Mouse (Mus musculus) midbrain, embryonic 13.5 days (tissue): ENCODE data around the gene Fam227a. TPM values are rescaled to one million over a fixed set of nuclear protein-coding genes. Genes with fewer than 3 reads are reported as not detected.

ENCODE experiments used
- ATAC-seq: fragments of 200-750 bp; cut with Nextera tagmentation; 2 replicates; pipeline ENCODE4 v1.8.0; 2017; ENCODE audit warnings: mild to moderate bottlenecking, moderate TSS enrichment, moderate library complexity
- H3K27ac ChIP-seq: fragments of 300-500 bp; sonication (generic); 2 replicates; pipeline ENCODE4 v1.5.1; 2015; ENCODE audit warnings: inconsistent platforms, mild to moderate bottlenecking, moderate library complexity
- H3K27me3 ChIP-seq: fragments of 300-500 bp; sonication (generic); 2 replicates; pipeline ENCODE4 v1.6.1; 2015; ENCODE audit warnings: mild to moderate bottlenecking, inconsistent platforms
- H3K36me3 ChIP-seq: fragments of 300-500 bp; sonication (generic); 2 replicates; pipeline ENCODE4 v1.6.1; 2015; ENCODE audit warnings: mild to moderate bottlenecking, inconsistent platforms
- H3K4me1 ChIP-seq: fragments of 300-500 bp; sonication (generic); replicated peaks from 2 replicates; pipeline ENCODE4 v1.6.1; 2015; ENCODE audit warnings: inconsistent platforms
- H3K4me2 ChIP-seq: fragments of 300-500 bp; sonication (generic); replicated peaks from 2 replicates; pipeline ENCODE4 v1.6.1; 2015; ENCODE audit warnings: moderate library complexity, mild to moderate bottlenecking, inconsistent platforms
- H3K4me3 ChIP-seq: fragments of 300-500 bp; sonication (generic); replicated peaks from 2 replicates; pipeline ENCODE4 v1.5.1; 2015; ENCODE audit warnings: mild to moderate bottlenecking, inconsistent platforms
- H3K9ac ChIP-seq: fragments of 300-500 bp; sonication (generic); replicated peaks from 2 replicates; pipeline ENCODE4 v1.6.1; 2015; ENCODE audit warnings: mild to moderate bottlenecking, inconsistent platforms
- H3K9me3 ChIP-seq: fragments of 300-500 bp; sonication (generic); 2 replicates; pipeline ENCODE4 v1.6.1; 2016; ENCODE audit warnings: mild to moderate bottlenecking, inconsistent platforms
- WGBS: fragments of 180-500 bp; shearing (Covaris S2); methylation state at CpG from one replicate; pipeline ENCODE4 v1.1.7; 2015; 5-methylcytosine and 5-hydroxymethylcytosine counted together
- polyA plus RNA-seq: library from polyadenylated mRNA; unstranded; fragments of >200 nt; fragmentation: Nextera tagmentation; extraction: Ambion mirVana; gene quantifications from 2 replicates; pipeline ENCODE4 v1.2.1, GENCODE M21; 2015

The Fam227a gene
- polyA plus RNA-seq, 1 experiment from 2014 or later, result 6.9 TPM

DNA sequence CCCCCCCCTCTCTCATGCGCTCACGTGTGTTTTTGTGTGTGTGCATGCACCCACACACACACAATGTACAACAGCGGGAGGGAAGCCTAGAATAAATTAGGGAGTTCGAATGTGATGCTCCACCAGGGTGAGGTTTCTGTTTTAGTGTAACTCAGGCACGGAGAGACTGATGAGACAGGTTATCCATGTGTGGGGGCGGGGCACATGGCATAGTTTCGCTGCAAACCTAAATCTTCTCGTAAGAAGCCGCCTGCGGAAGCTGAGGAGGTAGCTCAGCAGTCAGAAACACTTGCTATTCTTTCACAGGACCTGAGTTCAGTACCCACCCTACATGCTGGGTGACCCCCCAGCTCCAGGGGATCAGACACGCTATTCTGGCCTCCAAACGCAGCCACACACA is 10.6 kb downstream of the Fam227a start:
- no peak for ATAC-seq
- H3K36me3 ChIP-seq, result peaks cover 61% of the 10 kb centered on the region

DNA sequence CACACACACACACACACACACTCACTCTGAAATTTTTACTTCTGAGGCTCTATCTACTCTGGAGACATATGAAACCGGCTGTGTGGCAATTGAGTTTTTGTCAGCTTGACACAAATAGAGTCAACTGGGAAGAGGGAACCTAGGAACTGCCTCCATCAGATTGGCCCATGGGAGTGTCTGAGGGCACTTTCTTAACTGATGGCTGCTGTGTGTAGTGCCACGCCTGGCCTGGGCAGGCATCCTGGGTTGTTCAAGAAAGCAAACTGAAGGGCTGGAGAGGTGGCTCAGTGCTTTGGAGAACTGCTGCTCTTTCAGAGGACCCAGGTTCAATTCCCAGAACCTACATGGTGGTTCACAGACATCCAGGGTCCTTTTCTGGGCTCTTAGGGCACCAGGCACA is 13.3 kb downstream of the Fam227a start:
- H3K36me3 ChIP-seq, result peaks cover 76% of the 10 kb centered on the region
- 88% methylated on average over 2 of the region's 2 CpGs for WGBS
- H3K9me3 ChIP-seq, result no peaks in the 10 kb centered on the region
- no peak overlapping the region for H3K27ac ChIP-seq
- no peaks in the 10 kb centered on the region for H3K27me3 ChIP-seq
- no peak overlapping the region for H3K4me3 ChIP-seq
- no peak for ATAC-seq
- no peak overlapping the region for H3K4me2 ChIP-seq
- H3K9ac ChIP-seq, result no peak overlapping the region
- no peaks in the 10 kb centered on the region for H3K4me1 ChIP-seq

More for the DNA sequence above, 10.6 kb downstream of the Fam227a start:
- no peak overlapping the region for H3K4me2 ChIP-seq
- no peak overlapping the region for H3K9ac ChIP-seq
- 91% methylated on average over 12 of the region's 12 CpGs for WGBS
- H3K4me1 ChIP-seq, result no peaks in the 10 kb centered on the region
- H3K27ac ChIP-seq, result no peak overlapping the region
- no peaks in the 10 kb centered on the region for H3K27me3 ChIP-seq
- H3K4me3 ChIP-seq, result no peak overlapping the region
- H3K9me3 ChIP-seq, result no peaks in the 10 kb centered on the region

DNA sequence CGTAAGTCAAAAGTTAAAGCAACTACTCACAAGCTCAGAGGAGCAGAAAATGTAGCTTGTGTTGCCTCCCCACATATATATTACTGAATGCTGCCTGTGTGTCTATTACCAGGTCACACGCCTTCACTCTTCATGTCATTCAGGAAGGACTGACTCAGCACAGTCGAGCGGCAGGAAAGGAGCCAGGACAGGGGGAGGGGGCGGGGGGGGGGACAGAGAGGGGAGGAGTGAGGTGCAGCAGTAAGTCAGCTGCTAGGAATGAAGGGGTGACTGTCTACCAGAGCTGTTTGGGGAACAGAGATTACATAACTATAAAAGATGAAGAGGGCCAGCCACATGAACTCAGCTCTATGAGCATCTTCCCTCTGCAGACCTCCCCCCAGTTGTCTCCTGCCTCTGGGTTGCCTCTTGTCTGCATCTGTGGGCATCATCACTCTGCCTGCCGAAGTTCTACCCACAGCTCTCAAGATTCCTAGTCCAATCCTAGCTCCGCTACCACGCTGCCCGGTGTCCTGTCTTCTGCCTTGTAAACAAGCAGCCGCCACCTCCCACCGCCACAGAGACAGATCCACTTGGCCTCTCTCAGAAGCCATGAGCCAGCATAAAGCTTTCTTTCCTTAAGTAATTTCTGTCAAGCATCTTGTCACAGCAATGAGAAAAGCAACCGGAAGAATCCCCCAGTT is 17.5 kb downstream of the Fam227a start:
- Histone ChIP-seq H3K27me3 (no peaks in the 10 kb centered on the region), H3K36me3 (peaks cover 73% of the 10 kb centered on the region), H3K4me2 (no peak overlapping the region), H3K4me3 (no peak overlapping the region), H3K9me3 (no peaks in the 10 kb centered on the region), H3K9ac (no peak overlapping the region), H3K4me1 (no peaks in the 10 kb centered on the region), H3K27ac (no peak overlapping the region)
- ATAC-seq, result no peak
- WGBS, result 80% methylated on average over 12 of the region's 12 CpGs

DNA sequence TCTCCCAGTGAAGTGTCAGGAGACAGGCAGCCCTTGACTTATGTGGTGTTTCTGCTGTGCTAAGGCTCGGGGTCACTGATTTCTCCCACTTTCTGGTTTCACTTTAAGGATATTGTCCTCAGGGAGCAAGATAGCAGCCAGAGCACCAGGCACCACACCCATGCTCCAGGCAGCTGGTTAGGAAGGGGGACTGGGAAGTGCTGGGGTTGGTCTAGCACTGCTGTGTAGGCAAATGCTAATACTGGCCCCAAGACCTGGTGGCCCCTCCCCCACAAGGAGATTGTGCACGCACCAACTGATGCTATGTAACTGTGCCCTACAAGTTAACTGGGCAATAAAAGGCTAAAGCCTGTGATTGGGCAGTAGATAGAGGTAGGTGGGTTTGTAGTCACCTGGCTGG is 28.3 kb downstream of the Fam227a start:
- Histone ChIP-seq H3K4me1 (no peaks in the 10 kb centered on the region), H3K9ac (no peak overlapping the region), H3K9me3 (no peaks in the 10 kb centered on the region), H3K36me3 (peaks cover 91% of the 10 kb centered on the region), H3K27ac (no peak overlapping the region), H3K4me2 (no peak overlapping the region), H3K27me3 (no peaks in the 10 kb centered on the region), H3K4me3 (no peak overlapping the region)
- ATAC-seq, result no peak
- WGBS, result 82% methylated on average over 2 of the region's 2 CpGs

DNA sequence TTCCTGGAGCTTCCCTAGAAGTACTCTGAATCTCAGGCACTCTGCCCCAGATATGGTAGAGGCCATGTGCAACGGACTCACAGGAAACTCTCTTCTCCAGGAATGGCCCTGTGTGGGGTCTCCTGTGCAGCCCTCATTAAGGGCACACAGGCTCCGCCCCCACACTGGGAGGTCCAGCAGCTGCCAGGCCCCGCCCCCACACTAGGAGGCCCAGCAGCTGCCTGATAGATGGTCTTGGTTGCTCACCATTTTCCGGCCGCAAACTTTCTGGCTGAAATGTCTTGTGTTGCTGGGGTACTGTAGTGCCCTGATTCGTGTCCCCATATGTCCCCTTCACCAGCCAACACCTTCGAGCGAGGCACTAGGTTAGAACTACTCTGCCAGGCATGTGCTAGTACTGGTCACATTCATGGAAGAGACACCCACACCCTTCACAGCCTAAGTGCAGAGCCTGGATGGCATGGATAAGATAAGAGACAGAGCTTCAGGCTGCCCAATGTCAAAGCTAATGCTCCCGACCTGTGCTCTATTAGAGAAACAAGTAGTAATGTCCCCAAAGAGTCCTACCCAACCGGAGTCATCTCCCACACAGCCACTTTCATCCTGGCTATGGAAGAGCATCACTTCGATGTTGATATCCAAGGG is 38.9 kb downstream of the Fam227a start:
- Histone ChIP-seq H3K9ac (no peak overlapping the region), H3K27me3 (no peaks in the 10 kb centered on the region), H3K27ac (no peak overlapping the region), H3K4me3 (no peak overlapping the region), H3K4me1 (no peaks in the 10 kb centered on the region), H3K4me2 (no peak overlapping the region), H3K9me3 (no peaks in the 10 kb centered on the region), H3K36me3 (peaks cover 95% of the 10 kb centered on the region)
- WGBS, result 88% methylated on average over 11 of the region's 11 CpGs
- no peak for ATAC-seq

DNA sequence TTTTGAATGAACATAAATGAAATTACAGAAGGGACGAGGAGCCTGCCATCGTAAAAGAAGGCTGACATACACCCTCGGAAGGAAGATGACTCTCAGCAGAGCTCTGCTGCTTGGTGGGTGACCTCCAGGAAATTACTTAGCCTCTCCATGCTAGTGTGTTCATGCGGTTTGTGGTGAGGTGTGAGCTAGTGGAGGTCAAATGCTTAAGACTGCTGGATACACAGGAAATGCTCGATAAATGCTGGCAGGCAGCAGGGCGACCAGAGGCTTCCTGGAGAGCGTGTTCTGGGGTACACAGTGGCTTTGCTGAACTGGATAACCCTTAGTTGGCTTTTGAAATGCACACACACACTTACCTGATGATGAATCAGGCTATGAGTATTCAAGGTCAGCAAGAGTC is 40.3 kb downstream of the Fam227a start:
- no peaks in the 10 kb centered on the region for H3K4me1 ChIP-seq
- ATAC-seq, result no peak
- 92% methylated on average over 7 of the region's 7 CpGs for WGBS
- H3K27me3 ChIP-seq, result no peaks in the 10 kb centered on the region
- no peaks in the 10 kb centered on the region for H3K9me3 ChIP-seq
- H3K4me3 ChIP-seq, result no peak overlapping the region
- peaks cover 93% of the 10 kb centered on the region for H3K36me3 ChIP-seq
- H3K9ac ChIP-seq, result no peak overlapping the region
- H3K27ac ChIP-seq, result no peak overlapping the region
- no peak overlapping the region for H3K4me2 ChIP-seq

DNA sequence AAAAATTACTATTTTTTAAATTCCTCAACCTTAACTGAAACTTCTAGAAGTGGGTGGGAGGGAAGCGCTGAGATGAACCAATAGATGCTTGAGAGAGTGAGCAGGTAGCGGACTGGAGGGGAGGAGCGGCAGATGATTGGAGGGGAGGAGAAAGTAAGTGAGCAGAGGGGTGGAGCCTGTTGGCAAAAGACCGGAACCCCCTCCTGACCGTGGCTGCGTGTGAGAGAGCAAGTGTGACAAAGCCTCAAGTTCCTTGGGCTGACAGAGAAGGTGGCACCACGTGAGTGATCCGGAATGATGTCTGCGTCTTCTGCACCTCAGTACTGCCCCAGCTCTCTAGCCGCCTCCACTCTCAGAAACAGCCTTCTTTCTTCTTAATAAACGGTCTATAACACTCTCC is 41.6 kb downstream of the Fam227a start:
- Histone ChIP-seq H3K27me3 (no peaks in the 10 kb centered on the region), H3K9me3 (no peaks in the 10 kb centered on the region), H3K4me3 (no peak overlapping the region), H3K4me1 (no peaks in the 10 kb centered on the region), H3K9ac (no peak overlapping the region), H3K4me2 (no peak overlapping the region), H3K27ac (no peak overlapping the region), H3K36me3 (peaks cover 91% of the 10 kb centered on the region)
- 79% methylated on average over 11 of the region's 11 CpGs for WGBS
- ATAC-seq, result no peak

DNA sequence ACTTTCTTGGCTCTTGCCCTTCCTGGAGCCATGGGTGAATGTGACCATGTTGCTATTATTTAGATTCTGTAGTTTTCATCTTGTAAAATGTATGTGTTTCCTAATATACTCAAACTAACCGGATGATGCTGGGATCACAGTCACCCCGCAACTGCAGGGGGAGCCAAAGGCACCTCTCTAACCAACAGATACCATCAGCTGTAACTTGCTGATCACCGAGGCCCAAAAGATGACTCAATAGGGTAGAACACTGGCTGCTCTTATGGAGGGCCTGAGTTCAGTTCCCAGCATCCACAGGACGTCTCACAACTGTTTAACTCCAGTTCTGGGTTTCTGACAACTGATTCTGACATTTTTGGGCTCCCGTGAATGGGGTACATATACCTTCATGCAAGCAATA is 42.0 kb downstream of the Fam227a start:
- 88% methylated on average over 5 of the region's 5 CpGs for WGBS
- peaks cover 89% of the 10 kb centered on the region for H3K36me3 ChIP-seq
- H3K4me3 ChIP-seq, result no peak overlapping the region
- H3K9me3 ChIP-seq, result no peaks in the 10 kb centered on the region
- H3K4me2 ChIP-seq, result no peak overlapping the region
- H3K9ac ChIP-seq, result no peak overlapping the region
- no peak for ATAC-seq
- no peaks in the 10 kb centered on the region for H3K27me3 ChIP-seq
- no peak overlapping the region for H3K27ac ChIP-seq
- H3K4me1 ChIP-seq, result no peaks in the 10 kb centered on the region

DNA sequence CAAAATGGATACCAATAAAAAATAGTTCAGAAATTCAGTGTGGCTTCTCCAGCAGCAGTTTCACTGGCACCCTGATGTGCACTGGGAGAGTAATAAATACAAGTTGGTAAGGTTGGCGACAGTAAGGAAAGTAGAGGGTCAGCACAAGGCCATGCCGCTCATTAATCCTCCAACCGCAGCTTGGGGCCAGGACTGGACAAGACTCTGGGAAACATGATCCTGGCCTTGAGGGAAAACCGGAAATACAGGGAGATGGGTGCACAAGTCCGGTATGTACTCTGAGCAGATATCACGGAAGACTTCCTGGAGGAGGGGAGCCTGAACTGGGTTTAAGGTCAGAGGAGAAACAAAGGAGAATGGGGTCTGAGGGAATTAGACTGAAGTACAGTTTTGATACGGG is 43.3 kb downstream of the Fam227a start:
- H3K9me3 ChIP-seq, result 0 out of 2 replicates have a peak, but pooled peaks cover 1% of the 10 kb centered on the region
- H3K4me1 ChIP-seq, result no peaks in the 10 kb centered on the region
- H3K27ac ChIP-seq, result no peak overlapping the region
- WGBS, result 93% methylated on average over 7 of the region's 7 CpGs
- H3K27me3 ChIP-seq, result no peaks in the 10 kb centered on the region
- no peak overlapping the region for H3K9ac ChIP-seq
- H3K36me3 ChIP-seq, result peaks cover 88% of the 10 kb centered on the region
- H3K4me3 ChIP-seq, result no peak overlapping the region
- ATAC-seq, result no peak
- no peak overlapping the region for H3K4me2 ChIP-seq

DNA sequence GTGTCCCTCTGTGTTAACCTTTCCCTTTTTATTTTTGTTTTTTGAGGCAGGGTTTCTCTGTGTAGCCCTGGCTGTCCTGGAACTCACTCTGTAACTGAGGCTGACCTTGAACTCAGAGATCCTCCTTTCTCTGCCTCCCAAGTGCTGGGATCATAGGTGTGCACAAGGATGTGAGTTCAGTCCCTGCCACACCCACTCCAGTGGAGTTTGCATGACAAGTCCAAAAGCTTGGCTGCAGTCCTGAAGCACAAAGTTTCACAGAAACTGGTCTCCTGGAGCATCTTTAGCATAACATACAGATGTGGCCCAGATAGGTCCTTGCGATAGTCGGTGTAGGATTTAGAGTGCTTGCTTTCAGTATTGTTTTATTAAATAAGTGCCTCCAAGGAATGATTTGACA is 49.5 kb downstream of the Fam227a start:
- WGBS, result 96% methylated on average over 2 of the region's 2 CpGs
- ATAC-seq, result no peak
- peaks cover 14% of the 10 kb centered on the region for H3K27me3 ChIP-seq
- 0 out of 2 replicates have a peak, but pooled peaks cover 9% of the 10 kb centered on the region for H3K4me1 ChIP-seq
- no peak overlapping the region for H3K9ac ChIP-seq
- H3K27ac ChIP-seq, result no peak overlapping the region
- H3K4me2 ChIP-seq, result no peak overlapping the region
- peaks cover 34% of the 10 kb centered on the region for H3K36me3 ChIP-seq
- no peak overlapping the region for H3K4me3 ChIP-seq
- 0 out of 2 replicates have a peak, but pooled peaks cover 4% of the 10 kb centered on the region for H3K9me3 ChIP-seq

DNA sequence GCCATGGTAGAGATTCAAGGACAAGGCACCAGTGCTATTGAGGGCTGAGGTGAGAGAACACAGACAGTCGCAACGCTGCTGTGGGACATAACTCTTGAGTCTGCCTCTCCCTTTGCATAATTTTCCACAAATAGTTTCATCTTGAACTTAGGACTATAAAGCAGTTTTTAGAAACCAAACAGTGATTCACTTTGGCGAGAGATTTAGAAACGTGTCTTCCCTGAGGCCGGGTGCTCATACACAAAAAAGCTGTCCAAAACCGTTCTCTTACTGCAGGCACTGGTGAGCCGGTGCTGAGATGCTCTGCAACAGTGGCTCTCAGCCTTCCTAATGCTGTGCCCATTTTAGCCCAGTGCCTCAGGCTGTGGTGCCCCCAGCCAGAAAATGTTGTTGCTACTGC is 50.5 kb downstream of the Fam227a start:
- Histone ChIP-seq H3K27ac (no peak overlapping the region), H3K4me3 (no peak overlapping the region), H3K9me3 (0 out of 2 replicates have a peak, but pooled peaks cover 4% of the 10 kb centered on the region), H3K4me1 (0 out of 2 replicates have a peak, but pooled peaks cover 9% of the 10 kb centered on the region), H3K9ac (no peak overlapping the region), H3K4me2 (no peak overlapping the region), H3K36me3 (peaks cover 26% of the 10 kb centered on the region), H3K27me3 (peaks cover 18% of the 10 kb centered on the region)
- ATAC-seq, result no peak
- WGBS, result 79% methylated on average over 7 of the region's 7 CpGs

DNA sequence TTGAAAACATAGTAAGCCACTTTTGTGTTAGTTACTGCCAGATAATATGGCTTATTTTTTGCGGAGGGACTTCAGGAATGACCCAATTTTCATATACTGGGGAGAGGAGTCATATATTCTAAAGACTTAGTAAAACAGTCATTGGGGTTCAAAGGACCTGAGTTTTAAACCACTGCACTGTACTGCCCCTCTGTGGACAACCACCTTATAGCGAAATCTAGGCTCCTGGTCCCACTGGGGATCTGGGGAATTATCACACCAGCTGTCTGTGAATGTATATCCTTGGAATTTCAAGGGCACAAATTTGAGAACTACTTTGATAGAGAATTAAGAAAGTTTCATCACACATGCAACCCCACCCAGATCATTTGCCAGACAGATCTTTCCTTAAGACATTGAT is 51.0 kb downstream of the Fam227a start:
- H3K9me3 ChIP-seq, result 0 out of 2 replicates have a peak, but pooled peaks cover 4% of the 10 kb centered on the region
- no peak overlapping the region for H3K27ac ChIP-seq
- H3K4me2 ChIP-seq, result no peak overlapping the region
- H3K36me3 ChIP-seq, result peaks cover 23% of the 10 kb centered on the region
- ATAC-seq, result no peak
- H3K4me1 ChIP-seq, result 0 out of 2 replicates have a peak, but pooled peaks cover 9% of the 10 kb centered on the region
- H3K4me3 ChIP-seq, result no peak overlapping the region
- H3K27me3 ChIP-seq, result peaks cover 18% of the 10 kb centered on the region
- H3K9ac ChIP-seq, result no peak overlapping the region
- WGBS, result 61% methylated on average over 2 of the region's 2 CpGs
